Mouse (Mus musculus): Measurements from ENCODE around the gene Chid1.

- TF ChIP-seq CTCF (IDR thresholded peaks at IDR 0.05; ENCODE audit: low read depth) (no peak), EP300 (IDR thresholded peaks at IDR 0.05; ENCODE audit: low read depth) (no peak)
These were observed 52.5 kb downstream of the Chid1 start for GRCm38 (mm10) chr7:141487141-141487540.
